Mouse (Mus musculus): ENCODE data around the gene Hist1h3h.

Gene Hist1h3h

DNA sequence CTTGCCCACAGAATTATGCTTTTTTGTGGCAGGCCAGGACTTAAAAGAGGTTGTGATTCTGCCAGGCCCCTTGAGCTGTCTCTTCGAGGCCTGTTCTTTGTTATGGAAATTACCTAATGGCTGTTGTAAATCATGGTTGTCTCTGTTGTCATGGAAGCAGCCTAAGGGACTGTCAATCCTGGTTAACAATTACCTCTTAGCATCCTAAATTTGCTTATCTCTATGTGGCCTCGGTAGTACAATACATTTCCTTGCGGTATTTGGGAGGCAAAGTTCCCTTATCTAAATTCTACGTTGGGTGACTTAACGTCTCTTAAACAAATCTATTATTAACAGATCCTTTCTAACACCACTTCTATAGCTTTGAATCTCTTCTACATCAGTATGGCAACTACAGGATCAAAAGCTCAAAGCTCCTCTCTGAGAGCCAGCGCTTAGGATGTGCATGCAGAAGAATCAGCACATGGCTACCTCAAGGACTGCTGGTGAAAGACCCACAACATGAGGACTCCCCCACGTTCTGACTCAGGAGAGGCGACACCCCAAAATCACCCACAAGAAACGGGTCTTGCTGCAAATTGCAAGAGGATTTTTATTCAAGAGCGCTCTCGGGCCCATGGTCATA lies 10.6 kb downstream of the Hist1h3h start:
- DNase-seq (ENCODE audit: inconsistent age in 2 of 2, low spot score in 1 of 2), result no peak

DNA sequence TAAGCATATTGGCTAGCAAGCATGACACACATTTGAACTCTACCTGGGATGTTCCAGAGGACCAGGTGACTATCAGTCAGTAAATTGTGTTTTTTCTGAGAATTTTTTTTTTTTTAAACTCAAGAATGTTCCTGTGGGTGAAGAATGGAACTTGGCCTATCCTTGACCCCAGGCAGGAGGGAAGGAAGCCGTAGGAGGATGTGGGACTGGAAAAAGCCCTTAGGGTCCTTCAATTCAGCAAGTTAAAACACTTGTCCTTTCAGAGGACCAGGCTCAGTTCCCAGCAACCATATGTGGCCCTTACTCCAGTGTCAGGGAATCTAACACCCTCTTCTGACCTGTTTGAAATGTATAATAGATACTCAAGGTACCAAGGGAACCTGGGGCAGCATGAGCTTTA lies 12.1 kb downstream of the Hist1h3h start:
- no peak for DNase-seq (ENCODE audit: inconsistent age in 2 of 2, low spot score in 1 of 2)

DNA sequence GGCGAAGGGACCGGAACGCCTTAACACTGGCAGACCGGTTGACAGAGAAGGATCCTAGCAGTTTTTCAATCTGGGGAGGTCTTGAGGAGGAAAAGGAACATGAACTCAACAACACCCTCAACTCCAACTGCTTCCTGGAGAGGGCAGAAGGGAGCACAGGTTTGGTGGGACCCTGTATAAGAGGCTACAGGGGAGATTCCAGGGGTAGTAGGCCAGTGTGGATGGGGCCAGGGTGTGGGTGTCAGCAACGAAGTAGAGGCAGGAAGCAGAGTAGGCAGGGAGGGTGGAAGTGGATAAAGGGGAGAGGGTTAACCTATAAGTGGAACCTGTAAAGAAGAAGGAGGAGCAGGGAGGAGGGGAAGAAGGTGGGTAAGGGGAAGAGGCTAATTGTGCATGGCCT lies 16.0 kb downstream of the Hist1h3h start:
- peak in 1 of 2 experiments; percentile 20 for DNase-seq (ENCODE audit: inconsistent age in 2 of 2, low spot score in 1 of 2)

DNA sequence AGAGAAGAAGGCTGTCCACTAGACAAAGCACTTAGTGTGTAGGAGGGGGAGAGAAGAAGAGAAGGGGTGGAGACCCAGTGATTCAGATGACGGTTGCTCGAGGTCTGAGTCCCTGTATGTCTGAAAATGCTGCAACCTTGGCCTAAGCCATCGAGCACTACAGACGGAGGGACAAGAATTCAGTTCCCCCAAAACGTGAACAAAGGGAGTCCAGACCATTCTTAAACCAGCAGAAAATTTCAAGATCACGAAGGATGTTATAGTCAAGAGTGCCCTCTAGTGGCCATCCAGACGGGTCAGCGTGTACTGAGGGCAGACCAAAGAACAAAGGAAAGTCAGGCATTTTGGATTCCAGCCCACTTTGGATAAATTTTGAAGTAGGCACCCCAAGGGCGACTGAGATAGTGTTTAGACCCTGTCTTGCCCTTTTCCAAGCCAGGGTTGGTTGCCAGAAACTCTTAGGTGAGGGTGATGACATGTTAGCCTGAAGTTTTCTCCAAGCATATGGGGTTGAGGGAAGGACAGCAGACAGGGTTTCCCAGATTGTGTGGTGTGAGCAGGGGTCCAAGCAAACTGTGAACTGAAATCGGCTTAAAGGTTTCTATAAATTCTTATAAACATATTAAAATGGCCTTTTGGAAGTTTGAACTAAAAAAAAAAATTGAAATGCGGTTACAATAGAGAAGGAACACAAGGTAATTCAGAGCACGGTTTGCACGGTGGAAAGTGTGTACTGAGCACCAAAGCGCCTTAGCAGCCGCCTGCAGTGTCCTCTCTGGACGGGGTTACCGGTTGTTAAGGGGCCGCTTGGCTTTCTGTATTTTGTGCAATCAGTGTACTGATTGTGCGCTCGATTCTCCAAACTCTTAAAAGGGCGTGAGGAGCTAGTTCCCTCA lies 16.8 kb downstream of the Hist1h3h start:
- DNase-seq (ENCODE audit: inconsistent age in 2 of 2, low spot score in 1 of 2), result peak; percentile 75 to 95

DNA sequence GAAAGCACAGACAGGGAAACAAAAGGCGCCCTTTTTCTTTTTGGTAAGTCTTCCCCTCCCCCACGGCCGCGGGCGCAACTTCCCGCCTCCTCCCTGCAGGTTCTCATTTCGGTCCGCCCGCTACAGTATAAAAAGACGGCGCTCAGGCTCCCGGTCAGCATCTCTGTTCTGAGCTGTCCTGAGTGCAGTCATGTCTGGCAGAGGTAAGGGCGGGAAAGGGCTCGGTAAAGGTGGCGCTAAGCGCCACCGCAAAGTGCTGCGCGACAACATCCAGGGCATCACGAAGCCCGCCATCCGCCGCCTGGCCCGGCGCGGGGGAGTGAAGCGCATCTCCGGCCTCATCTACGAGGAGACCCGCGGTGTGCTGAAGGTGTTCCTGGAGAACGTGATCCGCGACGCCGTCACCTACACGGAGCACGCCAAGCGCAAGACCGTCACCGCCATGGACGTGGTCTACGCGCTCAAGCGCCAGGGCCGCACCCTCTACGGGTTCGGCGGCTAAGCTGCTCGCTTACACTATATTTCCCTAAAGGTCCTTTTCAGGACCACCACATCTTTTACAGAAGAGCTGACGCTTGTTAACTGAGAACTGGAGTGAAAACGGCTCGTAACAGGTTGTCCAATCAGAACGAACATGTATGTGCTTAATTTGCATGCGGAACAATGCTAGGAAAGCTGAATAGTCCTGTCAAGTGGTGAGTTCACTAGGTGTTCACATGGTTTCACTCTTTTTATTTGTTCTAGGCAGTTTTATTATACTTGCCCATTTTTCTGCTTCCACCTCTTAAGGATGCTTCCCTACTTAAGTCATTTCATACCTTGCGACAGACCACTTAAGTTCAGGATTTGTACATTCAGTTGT lies 17.7 kb downstream of the Hist1h3h start, which contains the start of gene Hist1h4j:
Gene Hist1h4j (plus strand): TSS at position 159 of the 862 bp plus-strand sequence.
- peak; percentile 72 to 74 for DNase-seq (ENCODE audit: inconsistent age in 2 of 2, low spot score in 1 of 2)

DNA sequence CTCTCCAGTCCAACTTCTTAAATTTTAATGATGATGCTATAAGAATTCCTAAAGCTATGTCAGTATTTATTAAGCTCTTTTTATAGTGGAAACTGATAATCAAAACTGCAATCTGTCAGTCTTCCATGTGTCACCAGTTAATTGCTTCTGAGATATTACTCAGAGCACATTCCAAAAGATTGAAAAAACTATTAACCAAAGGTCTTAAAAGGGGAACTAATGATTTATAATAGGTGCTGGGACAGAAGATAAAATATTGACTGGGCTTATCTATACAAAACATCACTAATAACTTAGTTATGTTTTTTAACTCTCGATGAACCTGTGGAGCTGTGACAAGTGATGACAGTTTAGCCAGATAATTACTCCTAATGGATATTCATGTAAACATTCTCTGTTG lies 27.5 kb downstream of the Hist1h3h start:
- no peak for DNase-seq (ENCODE audit: inconsistent age in 2 of 2, low spot score in 1 of 2)

DNA sequence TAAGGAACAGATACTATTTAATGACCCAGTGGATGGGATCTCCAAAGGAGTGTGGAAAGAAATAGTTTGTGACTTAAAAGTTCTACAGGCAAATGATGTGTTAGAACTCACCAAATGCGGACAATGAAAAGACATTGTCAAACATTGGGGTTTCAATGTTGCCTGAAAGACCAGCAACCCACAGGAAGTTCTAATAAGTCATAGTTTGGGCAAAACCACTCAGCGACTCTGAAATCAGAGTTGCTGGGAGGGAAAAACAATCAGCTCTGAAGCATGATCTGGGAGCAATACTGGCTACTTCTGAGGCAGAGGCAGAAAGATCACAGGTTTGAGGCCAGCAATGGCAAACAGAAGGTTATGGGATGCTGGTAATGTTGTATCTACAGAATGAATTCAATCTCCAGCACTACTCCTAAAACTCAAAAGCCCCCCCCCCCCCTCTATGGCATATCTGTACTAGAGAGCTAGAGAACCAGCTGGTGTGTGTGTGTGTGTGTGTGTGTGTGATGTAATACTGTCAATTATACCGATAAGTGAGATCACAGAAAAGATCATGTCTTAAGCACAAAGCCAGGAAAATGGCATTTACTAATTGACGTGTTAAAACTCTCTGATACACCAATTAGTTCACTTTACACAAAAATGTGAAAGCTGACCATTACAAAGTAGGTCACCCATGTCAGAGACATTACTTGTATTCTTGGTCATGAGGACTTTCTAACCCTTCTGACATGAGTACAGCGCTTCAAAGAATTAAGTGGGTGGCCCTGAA lies 32.1 kb downstream of the Hist1h3h start:
- peak in 1 of 2 experiments; percentile 22 for DNase-seq (ENCODE audit: inconsistent age in 2 of 2, low spot score in 1 of 2)

DNA sequence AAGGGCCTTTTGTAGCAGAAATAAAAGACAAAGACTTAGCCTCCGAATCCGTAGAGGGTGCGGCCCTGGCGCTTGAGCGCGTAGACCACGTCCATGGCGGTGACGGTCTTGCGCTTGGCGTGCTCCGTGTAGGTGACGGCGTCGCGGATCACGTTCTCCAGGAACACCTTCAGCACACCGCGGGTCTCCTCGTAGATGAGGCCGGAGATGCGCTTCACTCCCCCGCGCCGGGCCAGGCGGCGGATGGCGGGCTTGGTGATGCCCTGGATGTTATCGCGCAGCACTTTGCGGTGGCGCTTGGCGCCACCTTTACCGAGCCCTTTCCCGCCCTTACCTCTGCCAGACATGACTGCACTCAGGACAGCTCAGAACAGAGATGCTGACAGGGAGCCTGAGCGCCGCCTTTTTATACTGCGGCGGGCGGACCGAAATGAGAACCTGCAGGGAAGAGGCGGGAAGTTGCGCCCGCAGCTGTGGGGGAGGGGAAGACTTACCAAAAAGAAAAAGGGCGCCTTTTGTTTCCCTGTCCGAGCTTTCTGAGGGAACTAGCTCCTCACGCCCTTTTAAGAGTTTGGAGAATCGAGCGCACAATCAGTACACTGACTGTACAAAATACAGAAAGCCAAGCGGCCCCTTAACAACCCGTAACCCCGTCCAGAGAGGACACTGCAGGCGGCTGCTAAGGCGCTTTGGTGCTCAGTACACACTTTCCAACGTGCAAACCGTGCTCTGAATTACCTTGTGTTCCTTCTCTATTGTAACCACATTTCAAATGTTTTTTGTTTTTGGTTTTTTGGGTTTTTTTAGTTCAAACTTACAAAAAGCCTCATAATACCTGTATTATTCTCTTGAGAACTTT lies 32.9 kb downstream of the Hist1h3h start, which contains the start of gene Hist1h4k:
Gene Hist1h4k (minus strand): TSS at position 347 of the 859 bp plus-strand sequence.
- peak; percentile 88 to 94 for DNase-seq (ENCODE audit: inconsistent age in 2 of 2, low spot score in 1 of 2)

DNA sequence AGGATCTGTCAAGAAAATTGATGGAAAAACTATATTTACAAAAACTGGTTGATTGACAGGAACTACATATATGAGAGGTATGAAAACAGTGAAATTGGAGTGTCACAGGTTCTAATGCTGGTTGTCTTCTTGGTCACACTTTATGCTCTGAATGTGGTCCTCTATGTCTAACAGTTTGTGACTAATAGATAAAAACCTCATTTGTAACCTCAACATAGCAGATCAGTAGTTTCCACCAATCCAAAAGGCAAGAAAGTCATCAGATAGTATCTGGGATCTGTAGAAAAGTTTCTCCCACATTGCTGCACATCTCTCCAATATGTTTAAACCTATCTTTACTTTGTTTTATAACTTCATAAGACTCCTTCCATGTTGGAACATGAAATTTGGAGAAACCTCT lies 34.0 kb downstream of the Hist1h3h start:
- no peak for DNase-seq (ENCODE audit: inconsistent age in 2 of 2, low spot score in 1 of 2)

DNA sequence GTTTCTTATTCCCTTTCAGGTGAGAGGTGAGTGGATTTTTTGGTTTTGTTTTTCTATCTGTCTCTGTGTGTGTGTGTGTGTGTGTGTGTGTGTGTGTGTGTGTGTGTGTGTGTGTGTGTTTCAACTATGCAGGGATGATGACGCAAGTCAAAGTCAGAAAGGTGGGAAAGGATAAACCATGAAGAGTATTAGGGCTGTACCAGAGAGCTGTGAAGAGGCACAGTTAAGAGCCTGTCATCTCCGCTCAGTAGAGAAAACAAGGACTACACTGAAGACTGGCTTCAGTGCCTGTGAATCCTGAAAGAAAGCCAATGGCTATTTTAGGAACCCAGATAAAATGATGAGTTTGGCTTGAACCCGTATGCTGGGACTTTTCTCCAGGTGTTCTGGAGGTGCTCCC lies 34.4 kb downstream of the Hist1h3h start:
- no peak for DNase-seq (ENCODE audit: inconsistent age in 2 of 2, low spot score in 1 of 2)

DNA sequence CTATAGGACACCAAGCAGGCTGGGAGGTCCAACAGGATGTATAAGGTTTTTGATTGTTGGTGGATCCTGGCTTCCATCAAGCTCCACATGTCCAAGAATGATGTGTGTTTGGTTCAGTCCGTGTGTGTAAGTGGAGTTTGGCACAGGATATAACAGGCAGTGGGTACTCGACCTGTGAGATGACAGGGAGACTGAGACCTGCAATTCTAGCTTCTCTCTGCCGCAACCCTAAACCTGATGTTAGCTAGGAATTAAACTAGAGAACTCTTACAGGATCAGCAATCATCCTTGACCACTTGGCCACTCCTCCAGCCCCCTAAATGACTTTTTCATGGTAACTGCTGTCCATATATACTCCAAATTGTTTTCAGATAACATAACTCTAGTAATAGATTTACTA lies 34.9 kb downstream of the Hist1h3h start:
- DNase-seq (ENCODE audit: inconsistent age in 2 of 2, low spot score in 1 of 2), result no peak

DNA sequence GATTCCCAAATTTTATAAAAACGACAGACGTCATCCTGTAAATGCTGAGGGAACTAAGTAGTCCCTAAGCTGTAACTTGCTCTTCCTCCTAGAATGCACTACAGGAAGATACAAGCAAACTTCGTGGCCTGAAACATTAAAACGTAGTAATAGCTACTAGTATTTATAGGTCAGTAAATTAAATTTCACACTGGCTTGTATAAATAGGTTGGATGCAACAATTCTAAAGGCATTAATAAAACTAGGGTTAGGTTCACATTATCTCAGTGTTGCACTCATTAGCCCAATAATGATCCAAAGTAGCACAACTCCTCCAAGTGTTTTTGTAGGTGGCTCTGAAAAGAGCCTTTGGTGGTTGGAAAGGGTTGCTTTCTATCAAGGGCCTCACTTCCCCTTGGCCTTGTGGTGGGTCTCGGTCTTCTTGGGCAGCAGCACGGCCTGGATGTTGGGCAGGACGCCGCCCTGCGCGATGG lies 35.6 kb downstream of the Hist1h3h start:
- DNase-seq (ENCODE audit: inconsistent age in 2 of 2, low spot score in 1 of 2), result no peak

DNA sequence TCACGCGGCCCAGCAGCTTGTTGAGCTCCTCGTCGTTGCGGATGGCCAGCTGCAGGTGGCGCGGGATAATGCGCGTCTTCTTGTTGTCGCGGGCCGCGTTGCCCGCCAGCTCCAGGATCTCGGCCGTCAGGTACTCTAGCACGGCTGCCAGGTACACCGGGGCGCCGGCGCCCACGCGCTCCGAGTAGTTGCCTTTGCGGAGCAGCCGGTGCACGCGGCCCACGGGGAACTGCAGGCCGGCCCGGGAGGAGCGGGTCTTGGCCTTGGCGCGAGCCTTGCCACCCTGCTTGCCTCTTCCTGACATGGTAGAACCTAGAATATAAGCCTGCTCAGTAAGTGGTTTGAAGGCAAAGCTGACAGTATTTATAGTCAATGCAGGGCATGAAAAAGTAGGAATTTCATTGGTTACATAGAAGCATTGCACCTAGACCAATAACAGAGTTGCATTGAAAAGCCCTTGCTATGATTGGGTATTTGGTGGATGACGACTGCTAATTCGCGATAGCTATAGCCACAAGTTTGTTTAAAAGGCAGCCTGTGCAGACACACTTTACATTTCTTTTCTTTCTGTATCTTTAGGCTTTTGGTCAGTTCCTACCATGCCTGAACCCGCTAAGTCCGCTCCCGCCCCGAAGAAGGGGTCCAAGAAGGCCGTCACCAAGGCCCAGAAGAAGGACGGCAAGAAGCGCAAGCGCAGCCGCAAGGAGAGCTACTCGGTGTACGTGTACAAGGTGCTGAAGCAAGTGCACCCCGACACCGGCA lies 36.2 kb downstream of the Hist1h3h start, which contains the start of the genes Hist1h2ak and Hist1h2bn:
Gene Hist1h2ak (minus strand): TSS at position 304 of the 762 bp plus-strand sequence.
Gene Hist1h2bn (plus strand): TSS at position 600 of the 762 bp plus-strand sequence.
- peak; percentile 67 to 93 for DNase-seq (ENCODE audit: inconsistent age in 2 of 2, low spot score in 1 of 2)

DNA sequence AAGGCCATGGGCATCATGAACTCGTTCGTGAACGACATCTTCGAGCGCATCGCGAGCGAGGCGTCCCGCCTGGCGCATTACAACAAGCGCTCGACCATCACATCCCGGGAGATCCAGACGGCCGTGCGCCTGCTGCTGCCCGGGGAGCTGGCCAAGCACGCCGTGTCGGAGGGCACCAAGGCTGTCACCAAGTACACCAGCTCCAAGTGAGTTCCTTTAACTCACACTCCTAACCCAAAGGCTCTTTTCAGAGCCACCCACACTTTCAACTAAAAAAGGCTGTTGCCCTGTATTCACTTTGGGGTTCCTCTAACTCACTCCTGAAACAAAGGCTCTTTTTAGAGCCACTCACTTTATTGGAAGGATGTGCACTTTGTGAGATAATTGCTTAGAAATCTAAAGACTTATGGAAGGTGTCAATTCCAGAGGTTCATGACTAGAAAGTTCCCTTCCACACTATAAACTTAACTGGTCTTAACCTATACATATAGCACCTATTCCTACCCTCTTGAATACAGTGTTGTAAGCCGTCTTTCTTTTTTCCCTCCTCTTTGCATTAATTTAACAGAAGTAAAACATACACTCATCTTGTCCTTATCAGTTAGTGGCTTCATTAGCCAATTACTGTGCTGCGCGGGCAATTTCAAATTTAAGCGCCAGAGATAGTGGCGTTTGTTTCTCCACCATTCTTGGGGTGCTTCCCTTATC lies 37.0 kb downstream of the Hist1h3h start:
- peak in 1 of 2 experiments; percentile 64 for DNase-seq (ENCODE audit: inconsistent age in 2 of 2, low spot score in 1 of 2)

DNA sequence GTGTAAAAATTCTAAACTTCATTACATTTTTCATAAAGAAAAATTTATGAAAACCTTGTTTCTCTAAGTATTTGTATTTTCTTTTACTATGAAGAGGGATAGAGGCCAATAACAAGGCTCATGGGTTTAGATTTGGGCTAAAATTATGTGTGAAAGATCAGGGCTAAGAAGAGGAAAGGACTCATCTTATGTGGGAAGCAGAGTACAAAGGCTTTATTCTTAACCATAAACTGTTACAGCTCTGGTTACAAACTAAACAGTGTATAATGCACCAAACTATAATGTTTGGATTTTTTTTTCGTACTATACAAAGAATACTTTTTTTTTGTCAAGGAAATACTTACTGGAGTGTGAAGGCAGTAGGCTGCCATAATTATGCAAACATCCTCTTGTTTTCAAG lies 38.2 kb downstream of the Hist1h3h start:
- DNase-seq (ENCODE audit: inconsistent age in 2 of 2, low spot score in 1 of 2), result no peak
